Mouse (Mus musculus) intestine, postnatal 0 days (tissue): ENCODE measurements around the gene M1ap. TPM values are rescaled to one million over a fixed set of nuclear protein-coding genes. Genes with fewer than 3 reads are reported as not detected.

Experiments used
- ATAC-seq: fragments of 200-750 bp; cut with Nextera tagmentation; 2 replicates; pipeline ENCODE4 v1.8.0; 2017; ENCODE audit warnings: mild to moderate bottlenecking, moderate TSS enrichment, moderate library complexity
- H3K27ac ChIP-seq: fragments of 300-500 bp; sonication (generic); 2 replicates; pipeline ENCODE4 v1.5.1; 2014; ENCODE audit warnings: mild to moderate bottlenecking, low read depth, low read length, moderate library complexity
- H3K27me3 ChIP-seq: fragments of 300-500 bp; sonication (generic); replicated peaks from 2 replicates; pipeline ENCODE4 v1.6.1; 2014; ENCODE audit warnings: low read length, mixed read lengths; ENCODE audit not compliant: control insufficient read depth, insufficient read depth
- H3K36me3 ChIP-seq: fragments of 300-500 bp; sonication (generic); 2 replicates; pipeline ENCODE4 v1.6.1; 2014; ENCODE audit warnings: mild to moderate bottlenecking, moderate library complexity; ENCODE audit not compliant: control insufficient read depth, insufficient read depth
- H3K4me1 ChIP-seq: fragments of 300-500 bp; sonication (generic); replicated peaks from 2 replicates; pipeline ENCODE4 v1.6.1; 2014; ENCODE audit warnings: antibody characterized with exemption, low read length, mixed read lengths; ENCODE audit not compliant: control insufficient read depth, insufficient read depth
- H3K4me2 ChIP-seq: fragments of 300-500 bp; sonication (generic); replicated peaks from 2 replicates; pipeline ENCODE4 v1.6.1; 2014; ENCODE audit warnings: low read depth, mild to moderate bottlenecking, moderate library complexity
- H3K4me3 ChIP-seq: fragments of 300-500 bp; sonication (generic); 2 replicates; pipeline ENCODE4 v1.5.1; 2014; ENCODE audit warnings: low read depth, low read length
- H3K9ac ChIP-seq: fragments of 300-500 bp; sonication (generic); 2 replicates; pipeline ENCODE4 v1.6.1; 2014; ENCODE audit warnings: mild to moderate bottlenecking, low read depth, low read length
- H3K9me3 ChIP-seq: fragments of 300-500 bp; sonication (generic); 2 replicates; pipeline ENCODE4 v1.6.1; 2016; ENCODE audit warnings: mixed run types; ENCODE audit not compliant: control insufficient read depth
- CTCF ChIP-seq: sonication (generic); IDR thresholded peaks from 2 replicates; pipeline ENCODE4 v1.5.1; 2016; ENCODE audit warnings: low read depth, mild to moderate bottlenecking, control low read depth, antibody characterized with exemption, moderate library complexity
- WGBS: fragments of 180-500 bp; shearing (Covaris S2); extraction: QIAGEN DNeasy Blood & Tissue Kit; methylation state at CpG from one replicate; pipeline ENCODE4 v1.1.7; 2014; 5-methylcytosine and 5-hydroxymethylcytosine counted together
- polyA plus RNA-seq: library from polyadenylated mRNA; unstranded; fragments of >200 nt; fragmentation: Nextera tagmentation; extraction: Ambion mirVana; gene quantifications from 2 replicates; pipeline ENCODE4 v1.2.1, GENCODE M21; 2015

Gene M1ap
- polyA plus RNA-seq, 1 experiment from 2014 or later = 0.16 TPM

DNA sequence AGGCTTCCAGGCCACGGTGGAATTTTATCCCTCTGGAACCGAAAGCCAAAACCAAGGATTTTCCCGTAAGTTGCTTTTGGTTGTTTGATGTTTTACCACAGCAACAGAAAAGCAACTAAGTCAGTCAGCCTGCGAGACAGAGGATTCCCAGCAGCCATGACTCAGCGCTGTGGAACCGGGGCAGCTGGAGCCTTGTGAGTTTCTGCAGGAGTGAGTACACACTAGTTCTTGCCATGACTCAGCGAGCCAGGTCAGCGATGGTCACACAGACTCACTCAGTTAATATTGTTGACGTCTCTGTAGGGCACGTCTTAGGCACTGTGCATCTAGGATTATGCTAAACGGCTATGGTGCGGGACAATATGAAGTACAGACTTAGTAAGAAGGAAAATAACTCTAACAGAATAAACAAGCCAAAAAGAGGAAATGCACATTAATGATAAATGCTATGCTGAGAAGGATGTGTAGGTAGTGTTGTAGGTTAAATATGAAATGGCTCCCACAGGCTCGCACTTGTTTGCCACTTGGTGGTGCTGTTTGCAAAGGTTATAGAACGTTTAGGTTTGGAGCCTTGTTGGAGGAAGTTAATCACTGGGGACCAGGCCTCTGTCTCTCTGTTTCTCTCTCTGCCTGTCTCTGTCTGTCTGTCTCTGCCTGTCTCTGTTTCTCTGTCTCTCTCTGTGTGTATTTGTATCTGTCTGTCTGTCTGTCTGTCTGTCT is 37.4 kb upstream of the M1ap start:
- Histone ChIP-seq H3K36me3 (no peaks in the 10 kb centered on the region), H3K27ac (no peak overlapping the region), H3K4me3 (no peak overlapping the region), H3K4me1 (no peaks in the 10 kb centered on the region), H3K27me3 (no peaks in the 10 kb centered on the region), H3K4me2 (no peak overlapping the region), H3K9me3 (no peaks in the 10 kb centered on the region), H3K9ac (no peak overlapping the region)
- 48% methylated on average over 14 of the region's 14 CpGs for WGBS
- peak; percentile 74 for TF ChIP-seq CTCF
- peak; percentile 55; the same call in 1 of the 2 replicates for ATAC-seq

DNA sequence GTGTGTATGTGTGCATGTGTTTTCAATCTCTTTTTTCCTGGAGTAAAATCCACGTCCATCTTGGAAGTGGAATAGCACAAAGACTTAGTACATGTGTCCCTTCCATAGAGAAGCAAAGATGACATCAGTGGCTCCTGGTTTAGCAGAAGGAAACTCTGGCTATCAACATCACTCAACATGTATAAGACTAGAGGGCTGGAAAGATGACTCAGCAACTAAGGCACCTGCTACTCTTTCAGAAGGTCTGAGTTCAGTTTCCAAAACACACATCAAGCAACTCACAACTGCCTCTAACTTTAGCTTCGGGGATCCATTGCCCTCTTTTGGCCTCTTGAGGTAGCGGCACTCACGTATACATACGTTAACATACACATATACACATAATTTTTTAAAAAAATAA is 35.4 kb upstream of the M1ap start:
- Histone ChIP-seq H3K4me3 (no peak overlapping the region), H3K27ac (no peak overlapping the region), H3K4me2 (no peak overlapping the region), H3K4me1 (no peaks in the 10 kb centered on the region), H3K9ac (no peak overlapping the region), H3K27me3 (no peaks in the 10 kb centered on the region), H3K9me3 (no peaks in the 10 kb centered on the region), H3K36me3 (no peaks in the 10 kb centered on the region)
- no peak for ATAC-seq
- TF ChIP-seq CTCF = no peak
- 92% methylated on average over 5 of the region's 5 CpGs for WGBS

DNA sequence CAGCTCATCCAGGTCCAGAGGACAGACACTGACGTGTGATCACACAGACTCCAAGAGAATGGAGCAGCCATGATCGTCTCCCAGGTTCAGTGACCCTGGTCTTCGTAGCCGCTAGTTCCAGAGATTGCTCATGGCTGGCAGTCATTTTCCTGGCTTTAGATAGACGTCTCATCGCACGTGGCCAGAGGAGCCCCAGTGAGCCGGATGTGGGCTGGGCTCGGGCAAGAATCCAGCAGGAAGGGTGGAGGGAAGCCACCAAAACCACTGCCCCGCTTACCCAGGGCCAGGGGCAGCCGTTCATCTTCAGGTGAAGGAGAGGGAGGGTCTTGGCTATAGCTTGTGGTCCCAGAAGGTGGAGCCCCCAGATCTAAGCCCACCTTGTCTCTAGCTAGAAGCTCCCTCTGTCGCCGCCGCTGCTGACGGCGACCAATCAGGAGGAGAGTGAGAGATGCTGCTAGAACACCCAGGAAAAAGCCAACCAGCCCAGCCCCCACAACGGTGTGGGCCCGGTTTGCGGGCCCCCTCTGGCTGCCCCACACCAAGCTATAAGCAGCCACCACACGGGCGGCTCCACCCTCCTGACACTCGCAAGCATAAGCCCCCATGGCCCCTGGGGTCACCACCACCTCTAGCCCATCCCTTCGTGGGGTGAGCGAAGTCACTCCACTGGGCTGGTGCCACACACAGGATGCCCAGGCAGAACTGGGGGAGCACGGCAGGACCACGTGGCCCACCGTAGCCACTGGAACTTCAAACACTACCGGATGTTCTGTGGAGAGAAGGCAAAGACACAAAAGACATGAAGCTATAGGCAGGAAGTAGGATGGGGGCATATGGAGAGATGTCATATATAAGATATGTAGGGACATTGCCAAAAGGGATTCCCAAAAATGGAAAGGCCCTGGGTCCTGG is 33.1 kb upstream of the M1ap start:
- no peak overlapping the region for H3K4me2 ChIP-seq
- H3K36me3 ChIP-seq = no peaks in the 10 kb centered on the region
- no peak overlapping the region for H3K27ac ChIP-seq
- H3K9ac ChIP-seq = no peak overlapping the region
- ATAC-seq = no peak
- no peak overlapping the region for H3K4me3 ChIP-seq
- 78% methylated on average over 28 of the region's 28 CpGs for WGBS
- H3K27me3 ChIP-seq = peaks cover 3% of the 10 kb centered on the region; the same call in 1 of the 2 replicates
- no peak for TF ChIP-seq CTCF
- no peaks in the 10 kb centered on the region for H3K9me3 ChIP-seq
- H3K4me1 ChIP-seq = no peaks in the 10 kb centered on the region

DNA sequence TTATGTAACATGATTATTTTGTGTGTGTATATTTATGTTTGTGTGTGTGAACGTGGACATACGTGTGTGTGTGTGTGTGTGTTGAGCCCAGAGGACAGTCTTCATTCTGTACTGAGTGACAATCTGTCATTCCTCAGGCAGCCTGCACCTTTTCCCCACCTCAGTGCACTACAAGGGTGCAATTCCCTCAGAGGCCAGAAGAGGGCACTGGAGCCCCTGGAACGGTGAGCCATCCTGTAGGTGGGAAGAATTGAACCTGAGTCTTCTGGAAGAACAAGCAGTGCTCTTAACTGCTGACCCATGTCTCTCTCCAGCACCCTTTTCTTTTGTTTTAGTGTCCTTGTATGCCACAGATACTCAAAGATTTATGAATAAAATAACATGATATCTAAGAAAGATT is 30.8 kb upstream of the M1ap start:
- WGBS = 30% methylated on average over 3 of the region's 3 CpGs
- H3K4me1 ChIP-seq = no peaks in the 10 kb centered on the region
- H3K9me3 ChIP-seq = no peaks in the 10 kb centered on the region
- no peaks in the 10 kb centered on the region for H3K36me3 ChIP-seq
- ATAC-seq = no peak
- TF ChIP-seq CTCF = peak; percentile 86
- no peak overlapping the region for H3K4me2 ChIP-seq
- H3K9ac ChIP-seq = no peak overlapping the region
- H3K27me3 ChIP-seq = peaks cover 3% of the 10 kb centered on the region; the same call in 1 of the 2 replicates
- H3K4me3 ChIP-seq = no peak overlapping the region
- H3K27ac ChIP-seq = no peak overlapping the region

DNA sequence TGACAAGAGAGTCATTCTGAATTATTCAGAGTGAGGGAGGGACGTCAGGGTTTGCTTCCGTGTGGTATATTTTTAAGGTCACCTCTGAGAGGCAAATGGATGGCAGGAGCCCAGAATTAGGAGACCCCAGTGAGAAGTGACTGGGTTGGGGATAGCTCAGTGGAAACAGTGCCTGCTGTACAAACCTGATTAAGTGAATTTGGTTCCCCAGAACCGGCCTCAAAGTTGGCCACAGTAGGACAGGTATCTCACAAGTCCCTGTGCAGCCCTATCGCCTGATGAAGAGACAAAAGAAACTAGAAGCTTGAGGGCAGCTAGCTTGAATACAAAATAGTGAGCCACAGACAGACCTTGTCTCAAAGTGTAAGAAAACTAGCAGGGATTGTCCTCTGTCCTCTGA is 30.2 kb upstream of the M1ap start:
- Histone ChIP-seq H3K4me3 (no peak overlapping the region), H3K9ac (no peak overlapping the region), H3K27ac (no peak overlapping the region), H3K36me3 (no peaks in the 10 kb centered on the region), H3K9me3 (no peaks in the 10 kb centered on the region), H3K27me3 (peaks cover 3% of the 10 kb centered on the region; the same call in 1 of the 2 replicates), H3K4me2 (no peak overlapping the region), H3K4me1 (no peaks in the 10 kb centered on the region)
- 87% methylated on average over 4 of the region's 4 CpGs for WGBS
- TF ChIP-seq CTCF = no peak
- no peak for ATAC-seq

DNA sequence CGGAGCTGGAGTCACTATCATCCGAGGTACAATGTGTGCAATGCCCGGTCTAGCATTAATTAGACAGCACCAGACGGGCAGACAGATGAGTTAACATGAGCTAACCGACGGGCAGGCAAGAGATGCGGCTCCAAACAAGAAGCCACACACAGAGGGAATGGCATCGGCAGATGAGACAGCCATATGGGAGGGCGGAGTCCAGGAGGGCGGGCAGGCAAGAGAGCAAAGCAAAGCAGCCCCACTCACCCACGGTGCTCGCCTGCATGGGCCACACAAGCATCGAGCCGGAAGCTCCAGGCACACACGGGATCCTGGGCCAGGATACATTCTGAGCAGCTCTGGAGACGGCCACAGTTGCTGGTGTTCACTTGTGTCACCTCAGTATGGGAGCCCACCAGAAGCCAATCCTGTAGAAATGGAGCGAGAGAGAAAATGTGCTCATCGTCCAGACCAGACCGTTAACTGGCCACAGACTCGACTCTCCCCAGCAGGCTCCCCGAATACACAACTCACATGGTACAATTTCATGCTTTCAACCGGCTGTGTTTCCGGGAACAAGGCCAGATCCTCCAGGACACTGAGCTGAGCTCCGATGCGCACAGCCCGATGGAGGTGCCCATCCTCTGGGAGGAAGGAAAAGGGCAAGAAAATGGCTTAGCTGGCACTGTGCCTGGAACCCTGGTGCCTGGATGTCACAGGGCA is 29.5 kb upstream of the M1ap start:
- WGBS = 67% methylated on average over 26 of the region's 26 CpGs
- H3K4me1 ChIP-seq = no peaks in the 10 kb centered on the region
- H3K9ac ChIP-seq = no peak overlapping the region
- H3K27ac ChIP-seq = no peak overlapping the region
- H3K4me3 ChIP-seq = no peak overlapping the region
- TF ChIP-seq CTCF = no peak
- no peak overlapping the region for H3K4me2 ChIP-seq
- peaks cover 3% of the 10 kb centered on the region; the same call in 1 of the 2 replicates for H3K27me3 ChIP-seq
- no peak for ATAC-seq
- H3K9me3 ChIP-seq = no peaks in the 10 kb centered on the region
- H3K36me3 ChIP-seq = no peaks in the 10 kb centered on the region
